In genomic region chr5:73604542-73604941, GRCm38 (mm10) we compare ENCODE assay signal across 13 mouse cellular contexts. TPM values are rescaled to one million over a fixed set of nuclear protein-coding genes. Genes with fewer than 3 reads are reported as not detected.
"Had no signal": no experiment of that assay in that cellular context is flagged by ENCODE, and none has a peak within 500 bp of the region (broad histone marks: within the 10 kb centered on the region; RNA-seq: fewer than 3 reads in every experiment).

No protein-coding gene starts in this region.

- DNase-seq: retina, postnatal 1 day; right cerebral cortex, adult 18-20 months; right cerebral cortex, postnatal 14 days; right cerebral cortex, postnatal 25 days; right cerebral cortex, postnatal 4 days; spleen, adult 18-20 months; thymus, adult 18-20 months; thymus, adult 2 months; thymus, postnatal 14 days; thymus, postnatal 25 days; thymus, postnatal 36 days; thymus, postnatal 4 days had no signal

RNA-seq across cellular contexts. Expression of gene Lrrc66, which starts 27.8 kb away (rescaled TPM):
- total RNA-seq: neutrophil, adult 5-6 weeks had no signal

RNA-seq across cellular contexts. Expression of gene Spata18, which starts 46.6 kb away (rescaled TPM):
- total RNA-seq: neutrophil, adult 5-6 weeks had no signal
